Mouse (Mus musculus) heart, postnatal 0 days (tissue): ENCODE data around the gene Grk4.

ENCODE experiments used
- CTCF ChIP-seq: IDR thresholded peaks from 2 replicates; pipeline ENCODE4 v1.5.1; 2016; ENCODE audit warnings: antibody characterized with exemption, control low read depth, low read depth
- EP300 ChIP-seq: IDR thresholded peaks from 2 replicates; pipeline ENCODE4 v1.6.1; 2016; ENCODE audit warnings: antibody characterized with exemption, low read depth

GRCm38 (mm10) chr5:34660591-34661130 is 482 bp downstream of the Grk4 start:
- no peak for TF ChIP-seq CTCF
- no peak for TF ChIP-seq EP300
